Mouse (Mus musculus): Measurements from ENCODE around the gene Pilrb2.

The Pilrb2 gene

GRCm38 (mm10) chr5:137833500-137833899 lies 38.1 kb downstream of the Pilrb2 start:
- no peak for ATAC-seq (ENCODE audit: low TSS enrichment)

GRCm38 (mm10) chr5:137831506-137831905 lies 40.1 kb downstream of the Pilrb2 start:
- ATAC-seq (ENCODE audit: low TSS enrichment): no peak

GRCm38 (mm10) chr5:137831106-137831505 lies 40.5 kb downstream of the Pilrb2 start:
- ATAC-seq (ENCODE audit: low TSS enrichment): no peak

GRCm38 (mm10) chr5:137830238-137830637 lies 41.4 kb downstream of the Pilrb2 start:
- no peak for ATAC-seq (ENCODE audit: low TSS enrichment)

GRCm38 (mm10) chr5:137828694-137829093 lies 42.9 kb downstream of the Pilrb2 start:
- no peak for ATAC-seq (ENCODE audit: low TSS enrichment)

- no peak for ATAC-seq (ENCODE audit: low TSS enrichment)
Measured at GRCm38 (mm10) chr5:137826421-137826820, 45.2 kb downstream of the Pilrb2 start.

- ATAC-seq (ENCODE audit: low TSS enrichment): no peak
Measured at GRCm38 (mm10) chr5:137825971-137826370, 45.6 kb downstream of the Pilrb2 start.

GRCm38 (mm10) chr5:137825030-137825429 lies 46.6 kb downstream of the Pilrb2 start:
- ATAC-seq (ENCODE audit: low TSS enrichment): no peak

- ATAC-seq (ENCODE audit: low TSS enrichment): no peak
Measured at GRCm38 (mm10) chr5:137823455-137824045, 48.1 kb downstream of the Pilrb2 start.

- ATAC-seq (ENCODE audit: low TSS enrichment): no peak
Measured at GRCm38 (mm10) chr5:137822602-137823001, 49.0 kb downstream of the Pilrb2 start.

- no peak for ATAC-seq (ENCODE audit: low TSS enrichment)
Measured at GRCm38 (mm10) chr5:137822126-137822525, 49.5 kb downstream of the Pilrb2 start.

- ATAC-seq (ENCODE audit: low TSS enrichment): no peak
Measured at GRCm38 (mm10) chr5:137817466-137818222, 54.0 kb downstream of the Pilrb2 start.
